Mouse (Mus musculus) spleen, postnatal 4 days (tissue): ENCODE measurements at regions not wholly inside any gene's neighbourhood (a gene's known extent, or its start where the extent isn't known, plus 50 kb on each side); places are given as distances from the start of the nearest gene placed in this dataset.
A peak's percentile ranks its signal among the peaks of the same experiment; 100 is the strongest.

Source experiments
- DNase-seq, 2 experiments: peaks; one replicate each; pipeline ENCODE4 v3.0.0; 2022; ENCODE audit warnings: low spot score in 2 of 2

- DNase-seq = no peak
These were observed 85.2 kb upstream of the Cplx2 start for GRCm38 (mm10) chr13:54285968-54286367.

GRCm38 (mm10) chr13:54286616-54287015 is 84.5 kb upstream of the Cplx2 start:
- DNase-seq = no peak

- DNase-seq = no peak
These were observed 81.1 kb upstream of the Cplx2 start for GRCm38 (mm10) chr13:54290066-54290465.

- DNase-seq = no peak
These were observed 78.8 kb upstream of the Cplx2 start for GRCm38 (mm10) chr13:54292394-54292793.

GRCm38 (mm10) chr13:54293006-54293405 is 78.1 kb upstream of the Cplx2 start:
- DNase-seq = no peak

- no peak for DNase-seq
These were observed 75.5 kb upstream of the Cplx2 start for GRCm38 (mm10) chr13:54295475-54296259.

- no peak for DNase-seq
These were observed 74.9 kb upstream of the Cplx2 start for GRCm38 (mm10) chr13:54296260-54296555.

GRCm38 (mm10) chr13:54298851-54299250 is 72.3 kb upstream of the Cplx2 start:
- no peak for DNase-seq

GRCm38 (mm10) chr13:54299295-54299694 is 71.9 kb upstream of the Cplx2 start:
- no peak for DNase-seq

GRCm38 (mm10) chr13:54301110-54301509 is 70.0 kb upstream of the Cplx2 start:
- DNase-seq = no peak

GRCm38 (mm10) chr13:54301677-54302076 is 69.5 kb upstream of the Cplx2 start:
- DNase-seq = no peak

GRCm38 (mm10) chr13:54302351-54303070 is 68.6 kb upstream of the Cplx2 start:
- DNase-seq = peak; percentile 22 to 70

- DNase-seq = peak; percentile 38 to 72
These were observed 67.9 kb upstream of the Cplx2 start for GRCm38 (mm10) chr13:54303071-54303924.

- no peak for DNase-seq
These were observed 66.9 kb upstream of the Cplx2 start for GRCm38 (mm10) chr13:54304251-54304650.

GRCm38 (mm10) chr13:54308591-54308990 is 62.6 kb upstream of the Cplx2 start:
- DNase-seq = no peak

GRCm38 (mm10) chr13:54309354-54309753 is 61.8 kb upstream of the Cplx2 start:
- no peak for DNase-seq

GRCm38 (mm10) chr13:54310144-54310543 is 61.0 kb upstream of the Cplx2 start:
- no peak for DNase-seq

GRCm38 (mm10) chr13:54311327-54312026 is 59.7 kb upstream of the Cplx2 start:
- no peak for DNase-seq

GRCm38 (mm10) chr13:54312405-54313185 is 58.6 kb upstream of the Cplx2 start:
- no peak for DNase-seq

- no peak for DNase-seq
These were observed 55.8 kb upstream of the Cplx2 start for GRCm38 (mm10) chr13:54315333-54315732.

- no peak for DNase-seq
These were observed 54.2 kb upstream of the Cplx2 start for GRCm38 (mm10) chr13:54316907-54317306.
